Mouse (Mus musculus): Measurements from ENCODE around the gene Prrc2c.
A peak's percentile ranks its signal among the peaks of the same experiment; 100 is the strongest.
"Not testable (repeated sequence)": the region's sequence is repeated elsewhere in the genome, so short reads cannot be mapped to it uniquely, and the experiment has no call there.

Prrc2c gene

DNA sequence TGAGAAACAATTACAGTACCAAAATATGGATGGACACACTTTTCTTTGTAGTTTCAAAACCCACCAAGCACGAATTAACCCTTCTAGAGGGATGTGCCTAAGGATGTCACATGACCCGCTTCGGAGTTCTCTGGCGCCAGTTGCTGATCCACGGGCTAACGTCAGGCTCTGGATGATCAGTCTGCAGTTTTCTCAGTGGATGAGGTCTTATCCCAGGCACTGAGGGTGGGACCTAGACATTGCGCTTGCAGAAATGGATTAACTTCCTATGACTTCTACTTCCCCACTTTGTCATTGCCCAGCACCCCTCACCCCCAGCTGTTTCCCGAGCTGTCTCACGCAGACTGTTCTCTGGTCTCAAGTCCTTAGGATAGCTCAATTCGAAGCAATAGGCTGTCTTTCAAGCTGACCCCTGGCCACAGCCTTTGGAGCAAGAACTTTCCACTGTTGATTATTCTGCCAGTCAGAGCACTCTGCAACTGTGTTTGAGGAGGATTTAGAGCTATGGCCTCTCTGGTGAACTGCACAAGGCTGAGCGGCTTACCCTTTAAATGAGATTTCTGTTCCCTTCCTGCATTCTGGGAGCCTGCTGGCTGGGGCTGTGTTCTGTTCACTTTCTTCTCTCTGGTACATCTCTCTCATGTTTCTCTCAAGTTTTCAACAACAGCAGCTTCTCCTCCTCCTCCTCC lies 74.7 kb downstream of the Prrc2c start:
- DNase-seq (ENCODE audit: low spot score), result no peak

DNA sequence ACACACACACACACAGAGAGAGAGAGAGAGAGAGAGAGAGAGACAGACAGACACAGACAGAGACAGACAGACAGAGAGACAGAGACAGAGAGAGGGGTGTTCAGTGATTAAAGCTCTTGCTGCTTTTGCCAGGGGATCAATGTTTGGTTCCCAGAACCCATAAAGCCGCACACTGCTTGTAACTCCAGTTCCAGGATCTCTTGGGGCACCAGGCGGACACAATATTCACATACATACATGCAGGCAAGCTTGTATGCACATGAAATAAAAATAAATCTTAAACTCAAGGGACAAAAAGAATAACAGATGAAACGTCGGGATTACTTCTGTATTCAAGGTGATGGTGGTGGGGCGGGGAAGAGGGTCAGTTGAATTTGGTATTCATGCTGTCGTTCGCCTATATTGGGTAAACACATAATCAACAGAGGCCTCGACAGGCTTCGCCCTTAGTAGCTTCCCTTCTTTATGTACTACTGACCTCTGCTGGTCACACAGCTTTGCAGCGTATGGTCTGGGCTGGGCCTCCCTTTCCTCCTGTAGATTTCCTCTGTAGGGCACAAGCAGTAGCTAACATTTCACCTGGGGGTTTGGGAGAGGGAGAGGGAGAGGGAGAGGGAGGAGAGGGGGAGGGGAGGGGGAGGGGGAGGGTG lies 75.4 kb downstream of the Prrc2c start:
- DNase-seq (ENCODE audit: low spot score), result peak; percentile 72

- DNase-seq (ENCODE audit: low spot score), result no peak
These were observed 80.0 kb downstream of the Prrc2c start for GRCm38 (mm10) chr1:162660276-162660860.

- no peak for DNase-seq (ENCODE audit: low spot score)
These were observed 82.2 kb downstream of the Prrc2c start, which contains the start of gene Myocos for GRCm38 (mm10) chr1:162658119-162658518. Gene Myocos, minus strand, starts transcription at chr1:162658219.

GRCm38 (mm10) chr1:162648416-162648815 lies 91.9 kb downstream of the Prrc2c start:
- no peak for DNase-seq (ENCODE audit: low spot score)

- DNase-seq (ENCODE audit: low spot score), result no peak
These were observed 94.2 kb downstream of the Prrc2c start for GRCm38 (mm10) chr1:162646083-162646686.

DNA sequence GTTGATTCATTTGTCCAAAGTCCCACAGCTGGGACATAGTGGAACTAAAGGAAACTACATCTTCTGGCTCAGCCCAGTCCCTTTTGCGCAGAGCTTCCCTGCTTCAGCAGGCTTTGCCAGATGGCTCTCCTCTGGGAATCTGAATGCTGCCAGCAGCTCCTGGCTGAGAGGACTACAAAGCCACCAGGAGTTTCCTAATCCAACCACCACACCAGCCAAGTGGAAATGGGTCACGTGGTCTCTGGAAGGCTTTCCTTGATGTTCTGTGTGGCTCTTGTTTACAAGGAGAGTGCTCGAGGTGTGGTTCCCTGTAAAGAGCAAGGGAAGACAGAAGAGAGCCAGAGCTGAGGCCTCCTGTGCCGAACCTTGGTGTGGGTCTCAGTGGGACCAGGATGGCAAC lies 96.6 kb downstream of the Prrc2c start:
- DNase-seq (ENCODE audit: low spot score), result peak; percentile 42

- no peak for DNase-seq (ENCODE audit: low spot score)
These were observed 97.8 kb downstream of the Prrc2c start for GRCm38 (mm10) chr1:162642591-162642990.

DNA sequence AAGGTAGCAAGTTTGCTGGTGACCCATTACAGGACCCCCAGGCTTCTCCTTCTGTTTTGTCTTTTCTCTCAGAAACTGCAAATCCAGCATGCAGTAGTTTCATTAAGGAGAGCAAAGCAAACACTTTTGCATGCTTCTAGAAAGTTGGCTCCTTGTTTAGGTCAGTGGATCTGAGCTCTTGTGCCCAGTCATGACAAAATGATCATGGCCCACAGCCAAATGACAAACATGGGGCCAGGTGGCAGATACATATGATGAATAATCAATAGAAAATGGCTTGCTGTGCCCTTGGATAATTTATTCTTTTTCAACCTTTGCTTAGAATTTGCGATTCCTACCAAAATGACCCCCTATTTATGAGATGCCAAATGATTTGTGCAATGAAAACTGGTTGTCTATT lies 100.5 kb downstream of the Prrc2c start:
- no peak for DNase-seq (ENCODE audit: low spot score)

GRCm38 (mm10) chr1:162639051-162639750 lies 101.2 kb downstream of the Prrc2c start, which contains the start of gene Myoc:
Gene Myoc, plus strand, starts transcription at chr1:162639155.
- DNase-seq (ENCODE audit: low spot score), result no peak

- no peak for DNase-seq (ENCODE audit: low spot score)
These were observed 101.8 kb downstream of the Prrc2c start for GRCm38 (mm10) chr1:162638535-162638934.

- no peak for DNase-seq (ENCODE audit: low spot score)
These were observed 103.8 kb downstream of the Prrc2c start for GRCm38 (mm10) chr1:162636516-162636915.

DNA sequence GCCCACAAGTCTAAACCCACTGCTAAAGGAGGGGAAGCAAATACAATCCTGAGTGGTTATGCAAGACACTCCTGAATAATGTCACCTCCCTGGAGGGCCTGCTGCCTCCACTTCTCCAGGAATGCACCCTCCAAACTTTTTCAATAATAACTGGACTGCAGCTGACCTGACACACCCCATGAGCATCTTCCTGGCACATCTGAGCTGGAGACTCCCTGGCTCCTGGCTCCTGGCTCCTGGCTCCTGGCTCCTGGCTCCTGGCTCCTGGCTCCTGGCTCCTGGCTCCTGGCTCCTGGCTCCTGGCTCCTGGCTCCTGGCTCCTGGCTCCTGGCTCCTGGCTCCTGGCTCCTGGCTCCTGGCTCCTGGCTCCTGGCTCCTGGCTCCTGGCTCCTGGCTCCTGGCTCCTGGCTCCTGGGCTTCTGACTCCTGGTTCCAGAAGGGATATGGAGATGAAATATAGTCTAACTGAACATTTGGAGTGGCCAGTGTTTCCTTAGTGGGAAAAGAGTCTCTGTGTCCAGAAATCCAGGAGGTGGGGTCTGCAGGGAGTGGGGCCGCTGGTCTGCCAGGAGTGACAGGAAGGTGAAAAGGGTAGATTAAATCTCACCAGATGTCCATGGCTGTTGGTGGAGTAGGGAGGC lies 104.9 kb downstream of the Prrc2c start:
- not testable (repeated sequence) for DNase-seq (ENCODE audit: low spot score)

DNA sequence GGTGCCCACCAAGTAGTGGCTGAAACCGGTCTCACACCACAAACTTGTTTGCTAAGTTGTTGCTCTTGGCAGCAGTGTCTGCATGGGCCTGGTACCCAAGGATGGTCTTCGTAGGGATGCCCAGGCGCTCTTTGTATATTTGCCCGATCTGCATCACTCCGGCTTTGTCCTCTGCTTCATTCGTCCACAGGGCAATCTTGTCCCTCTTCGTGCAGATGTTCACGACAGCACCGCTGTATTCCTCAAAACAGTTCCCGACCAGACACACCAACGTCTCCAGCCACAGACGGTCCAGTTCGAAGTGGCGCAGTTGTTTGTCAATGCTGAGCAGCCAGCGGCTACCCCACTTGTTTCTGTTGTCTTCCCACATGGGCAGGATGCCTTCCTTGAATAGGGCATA lies 112.0 kb downstream of the Prrc2c start:
- DNase-seq (ENCODE audit: low spot score), result not testable (repeated sequence)

DNA sequence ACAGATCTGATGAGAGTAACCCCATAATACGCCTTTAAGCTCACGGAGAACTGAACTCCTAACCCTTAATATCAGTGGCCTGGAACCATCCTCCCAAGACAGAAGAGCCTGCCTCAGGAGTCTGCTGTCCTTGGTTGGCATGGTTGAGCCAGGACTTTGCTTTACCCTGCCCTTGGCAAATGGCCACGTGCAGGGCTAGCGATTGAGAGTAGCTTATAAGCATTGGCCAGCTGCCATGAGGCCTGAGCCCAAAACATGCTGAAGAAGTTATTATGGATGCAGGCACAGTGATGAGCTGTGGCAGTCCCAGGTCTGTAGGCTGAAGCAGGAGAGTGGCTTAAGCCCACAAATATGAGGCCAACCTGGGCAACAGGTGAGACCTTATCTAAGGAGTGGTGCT lies 112.5 kb downstream of the Prrc2c start:
- DNase-seq (ENCODE audit: low spot score), result not testable (repeated sequence)

DNA sequence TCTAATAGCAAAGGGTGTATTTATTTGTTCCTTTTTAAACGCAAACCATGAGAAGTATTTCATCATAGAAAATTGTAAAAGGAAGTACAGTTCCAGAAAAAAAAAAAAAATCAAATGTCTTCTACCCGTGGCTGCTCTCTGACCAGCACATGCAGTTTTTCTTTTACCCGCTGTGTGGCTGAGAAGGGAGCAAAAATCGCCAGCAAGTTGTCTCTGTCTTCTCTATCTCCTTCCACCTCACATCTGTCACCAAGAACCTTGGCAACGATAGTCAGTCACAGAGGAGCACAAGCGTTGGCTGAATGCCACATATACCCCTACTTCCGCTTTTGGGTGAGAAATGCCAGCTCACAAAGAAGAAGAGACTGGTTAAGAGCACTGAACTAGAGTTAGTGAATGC lies 115.1 kb downstream of the Prrc2c start:
- DNase-seq (ENCODE audit: low spot score), result no peak

DNA sequence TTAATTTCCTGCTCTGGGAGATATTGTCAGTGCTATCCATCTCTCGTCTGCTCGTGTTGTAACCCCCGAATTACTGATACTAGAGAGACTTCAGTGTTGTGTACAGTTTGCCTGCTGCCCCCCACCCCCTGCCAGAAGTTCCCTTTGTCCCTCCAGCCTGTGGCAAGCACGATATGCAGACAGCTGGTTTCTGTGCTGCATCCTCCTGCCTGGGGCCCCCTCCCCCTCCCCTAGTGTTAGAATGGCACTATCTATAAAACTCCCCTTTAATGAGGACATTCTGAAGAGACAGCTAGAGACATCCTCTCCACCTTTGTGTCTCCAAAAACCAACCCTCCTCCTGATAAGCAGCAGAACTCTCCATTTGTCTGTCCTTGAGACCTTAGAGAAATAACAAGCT lies 116.5 kb downstream of the Prrc2c start:
- no peak for DNase-seq (ENCODE audit: low spot score)

All from ovary, postnatal 14 days (tissue).